ENCODE assay signal across 24 mouse cellular contexts in the genomic region with DNA sequence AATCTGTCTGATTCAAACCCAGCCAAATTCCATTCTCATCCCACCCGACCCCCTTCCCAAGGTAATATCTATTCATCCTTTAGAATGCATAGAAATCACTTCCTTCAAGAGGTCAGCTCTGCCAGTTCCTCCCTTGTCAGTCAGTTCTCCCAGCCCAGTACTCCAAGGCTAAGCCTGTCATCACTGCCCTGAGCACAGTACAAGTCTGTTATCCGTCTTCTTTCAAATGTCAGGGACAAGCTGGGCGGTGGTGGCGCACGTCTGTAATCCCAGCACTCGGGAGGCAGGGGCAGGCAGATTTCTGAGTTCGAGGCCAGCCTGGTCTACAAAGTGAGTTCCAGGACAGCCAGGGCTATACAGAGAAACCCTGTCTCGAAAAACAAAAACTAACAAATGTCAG.
A peak's percentile ranks its signal among the peaks of the same experiment; 100 is the strongest.
DNase-seq lines count a peak whose midpoint lies in the region; ATAC-seq and TF ChIP-seq lines count a peak whose summit lies in the region.
"Had no signal": no experiment of that assay in that cellular context is flagged by ENCODE, and none has a peak within 500 bp of the region (broad histone marks: within the 10 kb centered on the region; RNA-seq: fewer than 3 reads in every experiment).

No protein-coding gene starts in this region.

- TF ChIP-seq CTCF in testis, adult 2 months (IDR thresholded peaks at IDR 0.05; ENCODE audit: control insufficient read depth, insufficient read depth, insufficient replicate concordance, low read depth, low read length) = no peak

- H3K9ac ChIP-seq in hindbrain, embryonic 16.5 days (ENCODE audit: low read depth, low read length) = no peak overlapping the region
- H3K9ac ChIP-seq: embryonic facial prominence, embryonic 12.5 days; forebrain, embryonic 13.5 days; forebrain, embryonic 15.5 days; forebrain, postnatal 0 days had no signal

- H3K4me3 ChIP-seq in testis, adult 2 months (ENCODE audit: control insufficient read depth, low read depth, low read length) = peak overlapping the region; percentile 71
- no peak overlapping the region for H3K4me3 ChIP-seq in hindbrain, embryonic 16.5 days (ENCODE audit: low read length)
- H3K4me3 ChIP-seq: embryonic facial prominence, embryonic 10.5 days; embryonic facial prominence, embryonic 12.5 days; forebrain, embryonic 13.5 days; forebrain, embryonic 15.5 days had no signal

- peaks cover 4% of the 10 kb centered on the region for H3K4me1 ChIP-seq in testis, adult 2 months (ENCODE audit: control insufficient read depth, insufficient read depth, low read length)
- no peaks in the 10 kb centered on the region for H3K4me1 ChIP-seq in hindbrain, embryonic 16.5 days (ENCODE audit: control insufficient read depth, insufficient read depth, low read depth, low read length)
- H3K4me1 ChIP-seq: embryonic facial prominence, embryonic 12.5 days; forebrain, embryonic 13.5 days; forebrain, embryonic 15.5 days had no signal

- no peak for ATAC-seq in hindbrain, embryonic 16.5 days
- ATAC-seq: CD4-positive, CD25-positive, alpha-beta regulatory T cell, adult 4 months; forebrain, embryonic 13.5 days; forebrain, embryonic 15.5 days; forebrain, postnatal 0 days; Patski had no signal

- WGBS in hindbrain, embryonic 16.5 days = 87% methylated on average over 8 of the region's 8 CpGs

- no peak overlapping the region for H3K4me2 ChIP-seq in hindbrain, embryonic 16.5 days (ENCODE audit: low read length)
- H3K4me2 ChIP-seq: embryonic facial prominence, embryonic 12.5 days; forebrain, embryonic 13.5 days; forebrain, embryonic 15.5 days had no signal

- H3K27ac ChIP-seq in testis, adult 2 months (ENCODE audit: control insufficient read depth, insufficient read depth, low read depth, low read length) = no peak overlapping the region
- H3K27ac ChIP-seq in hindbrain, embryonic 16.5 days (ENCODE audit: low read depth, low read length) = no peak overlapping the region
- H3K27ac ChIP-seq: embryonic facial prominence, embryonic 10.5 days; embryonic facial prominence, embryonic 12.5 days; forebrain, embryonic 13.5 days; forebrain, embryonic 15.5 days had no signal

- TF ChIP-seq POLR2A in testis, adult 2 months (IDR thresholded peaks at IDR 0.05; ENCODE audit: control insufficient read depth, low read depth, low read length) = no peak

- peak; percentile 78 to 79 for DNase-seq in adrenal gland, adult (ENCODE audit: inconsistent age in 2 of 2, low spot score in 1 of 2)
- no peak for DNase-seq in adrenal gland, adult 18-20 months (ENCODE audit: low spot score in 2 of 2)
- no peak for DNase-seq in testis, postnatal 10 days (ENCODE audit: low spot score)
- peak; percentile 45 for DNase-seq in adrenal gland, postnatal 14 days
- DNase-seq in adrenal gland, postnatal 36 days = peak; percentile 53 to 66
- no peak for DNase-seq in urinary bladder, adult 2 months (ENCODE audit: low spot score)
- DNase-seq: B cell, adult 2 months; cerebellum, adult 11 months; cerebellum, adult 18-20 months; cerebellum, adult 8-10 months; cerebellum, adult 9-11 months; cerebellum, postnatal 14 days; cerebellum, postnatal 36 days; forebrain, postnatal 0 days had no signal

- H3K9me3 ChIP-seq in hindbrain, embryonic 16.5 days (ENCODE audit: control insufficient read depth, low read length) = no peaks in the 10 kb centered on the region
- H3K9me3 ChIP-seq: embryonic facial prominence, embryonic 10.5 days; embryonic facial prominence, embryonic 12.5 days; forebrain, embryonic 13.5 days; forebrain, embryonic 15.5 days had no signal

- no peaks in the 10 kb centered on the region for H3K36me3 ChIP-seq in testis, adult 2 months (ENCODE audit: control insufficient read depth, insufficient read depth, low read length)
- no peaks in the 10 kb centered on the region for H3K36me3 ChIP-seq in hindbrain, embryonic 16.5 days (ENCODE audit: control insufficient read depth, insufficient read depth, low read length)
- H3K36me3 ChIP-seq: embryonic facial prominence, embryonic 10.5 days; embryonic facial prominence, embryonic 12.5 days; forebrain, embryonic 15.5 days; G1E had no signal

- H3K27me3 ChIP-seq in testis, adult 2 months (ENCODE audit: control insufficient read depth, insufficient read depth, low read length) = no peaks in the 10 kb centered on the region
- no peaks in the 10 kb centered on the region for H3K27me3 ChIP-seq in hindbrain, embryonic 16.5 days (replicated peaks; ENCODE audit: control insufficient read depth, insufficient read depth, low read length)
- H3K27me3 ChIP-seq: CH12.LX; embryonic facial prominence, embryonic 12.5 days; forebrain, embryonic 15.5 days; Patski had no signal

Comparison
In these comparisons a context has a peak if more than half of its experiments do, and no peak if none do; other contexts are left out.
1. DNase-seq: peak in adrenal gland, adult (2 of 2), adrenal gland, postnatal 14 days (single experiment) and adrenal gland, postnatal 36 days (2 of 2); none in adrenal gland, adult 18-20 months (0 of 2), testis, postnatal 10 days (single experiment) and urinary bladder, adult 2 months (single experiment).